Mouse (Mus musculus): ENCODE data around the gene Cep170. TPM values are rescaled to one million over a fixed set of nuclear protein-coding genes. Genes with fewer than 3 reads are reported as not detected.

The Cep170 gene
- polyA plus RNA-seq, 1 experiment from 2014 or later: 117 TPM

GRCm38 (mm10) chr1:176732834-176733233 is 81.0 kb downstream of the Cep170 start:
- 96% methylated on average over 2 of the region's 2 CpGs for WGBS
- no peaks in the 10 kb centered on the region for H3K4me1 ChIP-seq (ENCODE audit: control insufficient read depth, insufficient read depth, low read length)
- no peaks in the 10 kb centered on the region for H3K9me3 ChIP-seq (replicated peaks; ENCODE audit: control insufficient read depth, low read length, poor library complexity, severe bottlenecking)
- H3K27ac ChIP-seq (ENCODE audit: low read length): no peak overlapping the region
- no peak for ATAC-seq
- H3K27me3 ChIP-seq (ENCODE audit: control insufficient read depth, insufficient read depth, low read depth, low read length): no peaks in the 10 kb centered on the region
- H3K9ac ChIP-seq (ENCODE audit: low read depth, low read length): no peak overlapping the region
- peaks cover 16% of the 10 kb centered on the region for H3K36me3 ChIP-seq (ENCODE audit: control insufficient read depth, insufficient read depth, low read length)
- no peak overlapping the region for H3K4me3 ChIP-seq (ENCODE audit: low read depth, low read length)
- no peak overlapping the region for H3K4me2 ChIP-seq (ENCODE audit: low read length)

GRCm38 (mm10) chr1:176730528-176730927 is 83.3 kb downstream of the Cep170 start:
- H3K9ac ChIP-seq (ENCODE audit: low read depth, low read length): no peak overlapping the region
- H3K4me3 ChIP-seq (ENCODE audit: low read depth, low read length): no peak overlapping the region
- ATAC-seq: no peak
- H3K4me2 ChIP-seq (ENCODE audit: low read length): no peak overlapping the region
- 94% methylated on average over 2 of the region's 2 CpGs for WGBS
- no peak overlapping the region for H3K27ac ChIP-seq (ENCODE audit: low read length)
- H3K9me3 ChIP-seq (replicated peaks; ENCODE audit: control insufficient read depth, low read length, poor library complexity, severe bottlenecking): no peaks in the 10 kb centered on the region
- no peaks in the 10 kb centered on the region for H3K4me1 ChIP-seq (ENCODE audit: control insufficient read depth, insufficient read depth, low read length)
- no peaks in the 10 kb centered on the region for H3K27me3 ChIP-seq (ENCODE audit: control insufficient read depth, insufficient read depth, low read depth, low read length)
- H3K36me3 ChIP-seq (ENCODE audit: control insufficient read depth, insufficient read depth, low read length): peaks cover 16% of the 10 kb centered on the region

GRCm38 (mm10) chr1:176727372-176727771 is 86.5 kb downstream of the Cep170 start:
- Histone ChIP-seq H3K4me2 (ENCODE audit: low read length) (no peak overlapping the region), H3K36me3 (ENCODE audit: control insufficient read depth, insufficient read depth, low read length) (peaks cover 12% of the 10 kb centered on the region), H3K9ac (ENCODE audit: low read depth, low read length) (no peak overlapping the region), H3K4me3 (ENCODE audit: low read depth, low read length) (no peak overlapping the region), H3K9me3 (replicated peaks; ENCODE audit: control insufficient read depth, low read length, poor library complexity, severe bottlenecking) (no peaks in the 10 kb centered on the region), H3K27ac (ENCODE audit: low read length) (no peak overlapping the region), H3K4me1 (ENCODE audit: control insufficient read depth, insufficient read depth, low read length) (no peaks in the 10 kb centered on the region), H3K27me3 (ENCODE audit: control insufficient read depth, insufficient read depth, low read depth, low read length) (no peaks in the 10 kb centered on the region)
- ATAC-seq: no peak
- 89% methylated on average over 2 of the region's 2 CpGs for WGBS

GRCm38 (mm10) chr1:176724771-176725170 is 89.1 kb downstream of the Cep170 start:
- no peak overlapping the region for H3K9ac ChIP-seq (ENCODE audit: low read depth, low read length)
- WGBS: 85% methylated on average over 20 of the region's 20 CpGs
- H3K27me3 ChIP-seq (ENCODE audit: control insufficient read depth, insufficient read depth, low read depth, low read length): no peaks in the 10 kb centered on the region
- no peaks in the 10 kb centered on the region for H3K9me3 ChIP-seq (replicated peaks; ENCODE audit: control insufficient read depth, low read length, poor library complexity, severe bottlenecking)
- H3K27ac ChIP-seq (ENCODE audit: low read length): no peak overlapping the region
- no peak for ATAC-seq
- H3K4me3 ChIP-seq (ENCODE audit: low read depth, low read length): no peak overlapping the region
- H3K4me1 ChIP-seq (ENCODE audit: control insufficient read depth, insufficient read depth, low read length): no peaks in the 10 kb centered on the region
- no peak overlapping the region for H3K4me2 ChIP-seq (ENCODE audit: low read length)
- no peaks in the 10 kb centered on the region for H3K36me3 ChIP-seq (ENCODE audit: control insufficient read depth, insufficient read depth, low read length)

GRCm38 (mm10) chr1:176723858-176724713 is 89.8 kb downstream of the Cep170 start:
- no peaks in the 10 kb centered on the region for H3K27me3 ChIP-seq (ENCODE audit: control insufficient read depth, insufficient read depth, low read depth, low read length)
- no peaks in the 10 kb centered on the region for H3K36me3 ChIP-seq (ENCODE audit: control insufficient read depth, insufficient read depth, low read length)
- no peak overlapping the region for H3K4me2 ChIP-seq (ENCODE audit: low read length)
- no peaks in the 10 kb centered on the region for H3K4me1 ChIP-seq (ENCODE audit: control insufficient read depth, insufficient read depth, low read length)
- H3K4me3 ChIP-seq (ENCODE audit: low read depth, low read length): no peak overlapping the region
- H3K9me3 ChIP-seq (replicated peaks; ENCODE audit: control insufficient read depth, low read length, poor library complexity, severe bottlenecking): no peaks in the 10 kb centered on the region
- H3K27ac ChIP-seq (ENCODE audit: low read length): no peak overlapping the region
- no peak for ATAC-seq
- 83% methylated on average over 8 of the region's 8 CpGs for WGBS
- no peak overlapping the region for H3K9ac ChIP-seq (ENCODE audit: low read depth, low read length)

- Histone ChIP-seq H3K9ac (ENCODE audit: low read depth, low read length) (no peak overlapping the region), H3K4me2 (ENCODE audit: low read length) (no peak overlapping the region), H3K9me3 (replicated peaks; ENCODE audit: control insufficient read depth, low read length, poor library complexity, severe bottlenecking) (no peaks in the 10 kb centered on the region), H3K4me1 (ENCODE audit: control insufficient read depth, insufficient read depth, low read length) (no peaks in the 10 kb centered on the region), H3K4me3 (ENCODE audit: low read depth, low read length) (no peak overlapping the region), H3K36me3 (ENCODE audit: control insufficient read depth, insufficient read depth, low read length) (no peaks in the 10 kb centered on the region), H3K27me3 (ENCODE audit: control insufficient read depth, insufficient read depth, low read depth, low read length) (no peaks in the 10 kb centered on the region), H3K27ac (ENCODE audit: low read length) (no peak overlapping the region)
- no peak for ATAC-seq
- 50% methylated on average over 2 of the region's 2 CpGs for WGBS
These were observed 101.4 kb downstream of the Cep170 start for GRCm38 (mm10) chr1:176712436-176712835.

GRCm38 (mm10) chr1:176700226-176700625 is 113.6 kb downstream of the Cep170 start:
- H3K9ac ChIP-seq (ENCODE audit: low read depth, low read length): no peak overlapping the region
- 93% methylated on average over 1 of the region's 1 CpGs for WGBS
- H3K4me3 ChIP-seq (ENCODE audit: low read depth, low read length): no peak overlapping the region
- H3K27ac ChIP-seq (ENCODE audit: low read length): no peak overlapping the region
- no peaks in the 10 kb centered on the region for H3K4me1 ChIP-seq (ENCODE audit: control insufficient read depth, insufficient read depth, low read length)
- ATAC-seq: no peak
- no peaks in the 10 kb centered on the region for H3K36me3 ChIP-seq (ENCODE audit: control insufficient read depth, insufficient read depth, low read length)
- H3K9me3 ChIP-seq (replicated peaks; ENCODE audit: control insufficient read depth, low read length, poor library complexity, severe bottlenecking): no peaks in the 10 kb centered on the region
- H3K27me3 ChIP-seq (ENCODE audit: control insufficient read depth, insufficient read depth, low read depth, low read length): no peaks in the 10 kb centered on the region
- H3K4me2 ChIP-seq (ENCODE audit: low read length): no peak overlapping the region

- Histone ChIP-seq H3K27ac (ENCODE audit: low read length) (no peak overlapping the region), H3K4me2 (ENCODE audit: low read length) (no peak overlapping the region), H3K36me3 (ENCODE audit: control insufficient read depth, insufficient read depth, low read length) (no peaks in the 10 kb centered on the region), H3K27me3 (ENCODE audit: control insufficient read depth, insufficient read depth, low read depth, low read length) (no peaks in the 10 kb centered on the region), H3K4me3 (ENCODE audit: low read depth, low read length) (no peak overlapping the region), H3K9me3 (replicated peaks; ENCODE audit: control insufficient read depth, low read length, poor library complexity, severe bottlenecking) (no peaks in the 10 kb centered on the region), H3K4me1 (ENCODE audit: control insufficient read depth, insufficient read depth, low read length) (no peaks in the 10 kb centered on the region), H3K9ac (ENCODE audit: low read depth, low read length) (no peak overlapping the region)
- no peak for ATAC-seq
These were observed 114.1 kb downstream of the Cep170 start for GRCm38 (mm10) chr1:176699793-176700192.

GRCm38 (mm10) chr1:176698647-176699046 is 115.2 kb downstream of the Cep170 start:
- no peak overlapping the region for H3K4me2 ChIP-seq (ENCODE audit: low read length)
- ATAC-seq: peak; percentile 81
- no peaks in the 10 kb centered on the region for H3K4me1 ChIP-seq (ENCODE audit: control insufficient read depth, insufficient read depth, low read length)
- no peaks in the 10 kb centered on the region for H3K36me3 ChIP-seq (ENCODE audit: control insufficient read depth, insufficient read depth, low read length)
- no peak overlapping the region for H3K4me3 ChIP-seq (ENCODE audit: low read depth, low read length)
- H3K27me3 ChIP-seq (ENCODE audit: control insufficient read depth, insufficient read depth, low read depth, low read length): no peaks in the 10 kb centered on the region
- 74% methylated on average over 3 of the region's 3 CpGs for WGBS
- no peaks in the 10 kb centered on the region for H3K9me3 ChIP-seq (replicated peaks; ENCODE audit: control insufficient read depth, low read length, poor library complexity, severe bottlenecking)
- no peak overlapping the region for H3K27ac ChIP-seq (ENCODE audit: low read length)
- no peak overlapping the region for H3K9ac ChIP-seq (ENCODE audit: low read depth, low read length)
